Mouse (Mus musculus): ENCODE measurements at regions not wholly inside any gene's neighbourhood (a gene's known extent, or its start where the extent isn't known, plus 50 kb on each side); places are given as distances from the start of the nearest gene placed in this dataset.

GRCm38 (mm10) chr3:48579971-48580370 lies 1177.2 kb downstream of the Pcdh18 start:
- no peak for DNase-seq (ENCODE audit: low read depth, low spot score)
- no peaks in the 10 kb centered on the region for H3K36me3 ChIP-seq (ENCODE audit: control insufficient read depth in 1 of 2, insufficient read depth in 2 of 2, low read length in 2 of 2)
- no peak overlapping the region for H3K4me3 ChIP-seq (ENCODE audit: control insufficient read depth in 1 of 2, insufficient read depth in 1 of 2, low read depth in 2 of 2, low read length in 2 of 2)
- no peaks in the 10 kb centered on the region for H3K27me3 ChIP-seq (ENCODE audit: control insufficient read depth in 1 of 2, insufficient read depth in 2 of 2, low read length in 2 of 2)
- no peaks in the 10 kb centered on the region for H3K79me2 ChIP-seq (ENCODE audit: control insufficient read depth, insufficient read depth, low read length, poor library complexity)
- H3K27ac ChIP-seq (ENCODE audit: control insufficient read depth, low read depth, low read length): no peak overlapping the region
- H3K4me1 ChIP-seq (ENCODE audit: control insufficient read depth in 1 of 2, insufficient read depth in 2 of 2, low read length in 2 of 2): no peaks in the 10 kb centered on the region
- TF ChIP-seq CHD2 (IDR thresholded peaks at IDR 0.05; ENCODE audit: low read length) (no peak), EP300 (IDR thresholded peaks at IDR 0.05; ENCODE audit: low read depth in 1 of 2, low read length in 2 of 2) (no peak), KAT2A (conservative IDR thresholded peaks at IDR 0.05; ENCODE audit: low read depth, low read length) (no peak)
- H3K9ac ChIP-seq (ENCODE audit: control insufficient read depth, low read depth, low read length, poor library complexity, severe bottlenecking): no peak overlapping the region
- no peaks in the 10 kb centered on the region for H3K9me3 ChIP-seq (replicated peaks; ENCODE audit: insufficient read depth, low read length)

- no peaks in the 10 kb centered on the region for H3K27me3 ChIP-seq (ENCODE audit: control insufficient read depth in 1 of 2, insufficient read depth in 2 of 2, low read length in 2 of 2)
- TF ChIP-seq RAD21 (IDR thresholded peaks at IDR 0.05; ENCODE audit: low read depth, low read length) (no peak), MAZ (IDR thresholded peaks at IDR 0.05; ENCODE audit: low read depth, low read length) (no peak), KAT2A (conservative IDR thresholded peaks at IDR 0.05; ENCODE audit: low read depth, low read length) (no peak)
- H3K9me3 ChIP-seq (replicated peaks; ENCODE audit: insufficient read depth, low read length): no peaks in the 10 kb centered on the region
- H3K36me3 ChIP-seq (ENCODE audit: control insufficient read depth in 1 of 2, insufficient read depth in 2 of 2, low read length in 2 of 2): no peaks in the 10 kb centered on the region
- no peak for DNase-seq (ENCODE audit: low read depth, low spot score)
- H3K9ac ChIP-seq (ENCODE audit: control insufficient read depth, low read depth, low read length, poor library complexity, severe bottlenecking): no peak overlapping the region
- no peaks in the 10 kb centered on the region for H3K79me2 ChIP-seq (ENCODE audit: control insufficient read depth, insufficient read depth, low read length, poor library complexity)
- H3K4me1 ChIP-seq (ENCODE audit: control insufficient read depth in 1 of 2, insufficient read depth in 2 of 2, low read length in 2 of 2): no peaks in the 10 kb centered on the region
- H3K4me3 ChIP-seq (ENCODE audit: control insufficient read depth in 1 of 2, insufficient read depth in 1 of 2, low read depth in 2 of 2, low read length in 2 of 2): no peak overlapping the region
- H3K27ac ChIP-seq (ENCODE audit: control insufficient read depth, low read depth, low read length): no peak overlapping the region
Measured at GRCm38 (mm10) chr3:48579229-48579628, 1177.9 kb downstream of the Pcdh18 start.

- Histone ChIP-seq H3K79me2 (ENCODE audit: control insufficient read depth, insufficient read depth, low read length, poor library complexity) (no peaks in the 10 kb centered on the region), H3K4me1 (ENCODE audit: control insufficient read depth in 1 of 2, insufficient read depth in 2 of 2, low read length in 2 of 2) (no peaks in the 10 kb centered on the region), H3K9me3 (replicated peaks; ENCODE audit: insufficient read depth, low read length) (no peaks in the 10 kb centered on the region), H3K27me3 (ENCODE audit: control insufficient read depth in 1 of 2, insufficient read depth in 2 of 2, low read length in 2 of 2) (no peaks in the 10 kb centered on the region), H3K27ac (ENCODE audit: control insufficient read depth, low read depth, low read length) (no peak overlapping the region), H3K4me3 (ENCODE audit: control insufficient read depth in 1 of 2, insufficient read depth in 1 of 2, low read depth in 2 of 2, low read length in 2 of 2) (no peak overlapping the region), H3K9ac (ENCODE audit: control insufficient read depth, low read depth, low read length, poor library complexity, severe bottlenecking) (no peak overlapping the region), H3K36me3 (ENCODE audit: control insufficient read depth in 1 of 2, insufficient read depth in 2 of 2, low read length in 2 of 2) (no peaks in the 10 kb centered on the region)
- no peak for DNase-seq (ENCODE audit: low read depth, low spot score)
- TF ChIP-seq ZKSCAN1 (IDR thresholded peaks at IDR 0.05; ENCODE audit: low read depth, low read length) (no peak), UBTF (IDR thresholded peaks at IDR 0.05; ENCODE audit: borderline replicate concordance, insufficient read depth, low read depth, low read length) (no peak), BHLHE40 (IDR thresholded peaks at IDR 0.05; ENCODE audit: borderline replicate concordance, low read depth, low read length) (no peak), EP300 (IDR thresholded peaks at IDR 0.05; ENCODE audit: low read depth in 1 of 2, low read length in 2 of 2) (no peak), TBP (IDR thresholded peaks at IDR 0.05; ENCODE audit: low read depth, low read length) (no peak), USF2 (IDR thresholded peaks at IDR 0.05; ENCODE audit: borderline replicate concordance in 1 of 2, insufficient read depth in 1 of 2, low read depth in 1 of 2, low read length in 2 of 2) (no peak), MXI1 (IDR thresholded peaks at IDR 0.05; ENCODE audit: low read depth, low read length) (no peak), HCFC1 (IDR thresholded peaks at IDR 0.05; ENCODE audit: low read depth, low read length) (no peak), POLR2AphosphoS2 (IDR thresholded peaks at IDR 0.05; ENCODE audit: low read length) (no peak), ZMIZ1 (IDR thresholded peaks at IDR 0.05; ENCODE audit: low read depth, low read length) (no peak), USF1 (IDR thresholded peaks at IDR 0.05; ENCODE audit: low read depth, low read length) (no peak), ETS1 (IDR thresholded peaks at IDR 0.05; ENCODE audit: low read depth, low read length) (no peak), MAZ (IDR thresholded peaks at IDR 0.05; ENCODE audit: low read depth, low read length) (no peak), RAD21 (IDR thresholded peaks at IDR 0.05; ENCODE audit: low read depth, low read length) (no peak), TCF12 (IDR thresholded peaks at IDR 0.05; ENCODE audit: low read depth, low read length) (no peak), MEF2A (IDR thresholded peaks at IDR 0.05; ENCODE audit: extremely low read depth, insufficient replicate concordance, low read depth, low read length, poor library complexity, severe bottlenecking) (no peak)
Measured at GRCm38 (mm10) chr3:48546669-48547068, 1210.5 kb downstream of the Pcdh18 start.
